Mouse (Mus musculus) gastrocnemius, adult 8-10 months (tissue): ENCODE measurements around the gene 4930563M21Rik. TPM values are rescaled to one million over a fixed set of nuclear protein-coding genes. Genes with fewer than 3 reads are reported as not detected.
"Not testable (repeated sequence)": the region's sequence is repeated elsewhere in the genome, so short reads cannot be mapped to it uniquely, and the experiment has no call there.

Source experiments
- DNase-seq, 2 experiments: peaks; one replicate each; pipeline ENCODE4 v3.0.0; 2022; ENCODE audit warnings: low spot score in 2 of 2
- total RNA-seq, 4 experiments: library from RNA; stranded (reverse); gene quantifications; 2 replicates each; pipeline ENCODE4 v1.2.4; 2022

4930563M21Rik gene
- not detected for total RNA-seq

DNA sequence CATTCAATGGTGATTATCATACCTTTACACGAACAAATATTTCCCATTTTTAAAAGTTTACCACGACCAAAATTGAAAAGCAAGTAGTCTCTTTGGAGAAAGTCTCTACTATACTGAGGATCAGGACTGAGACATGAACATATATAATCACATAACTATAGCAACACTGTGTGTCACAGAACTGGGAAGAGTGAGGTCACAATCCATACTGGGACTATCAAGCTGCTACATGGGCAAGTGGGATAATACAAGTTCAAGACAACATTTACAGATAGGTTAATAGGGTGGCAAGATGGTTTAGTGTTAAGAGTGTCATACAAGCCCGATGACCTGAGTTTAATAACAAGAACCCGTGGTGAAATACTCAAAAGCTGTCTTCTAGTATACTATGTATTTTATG lies at the start of gene 4930563M21Rik:
TSS of gene 4930563M21Rik (minus strand) at position 101 of the 400 bp plus-strand sequence.
- DNase-seq: no peak

DNA sequence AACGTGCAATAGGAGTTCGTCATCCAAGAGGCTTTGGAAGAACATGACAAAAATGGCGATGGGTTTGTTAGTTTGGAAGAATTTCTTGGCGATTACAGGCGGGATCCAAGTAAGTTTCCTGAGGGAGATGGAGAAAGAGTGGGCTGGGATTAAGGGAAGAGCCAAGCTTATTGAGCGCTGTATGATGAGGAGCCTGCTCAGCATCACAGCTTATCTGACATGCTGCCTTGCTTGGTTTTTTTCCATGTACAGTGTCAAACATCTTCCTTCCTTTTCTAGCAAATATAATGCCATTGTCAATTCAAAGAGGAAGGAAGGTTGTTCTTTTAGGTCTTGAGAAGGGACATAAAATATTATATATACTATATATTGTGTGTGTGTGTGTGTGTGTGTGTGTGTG lies 45.8 kb upstream of the 4930563M21Rik start:
- no peak for DNase-seq

DNA sequence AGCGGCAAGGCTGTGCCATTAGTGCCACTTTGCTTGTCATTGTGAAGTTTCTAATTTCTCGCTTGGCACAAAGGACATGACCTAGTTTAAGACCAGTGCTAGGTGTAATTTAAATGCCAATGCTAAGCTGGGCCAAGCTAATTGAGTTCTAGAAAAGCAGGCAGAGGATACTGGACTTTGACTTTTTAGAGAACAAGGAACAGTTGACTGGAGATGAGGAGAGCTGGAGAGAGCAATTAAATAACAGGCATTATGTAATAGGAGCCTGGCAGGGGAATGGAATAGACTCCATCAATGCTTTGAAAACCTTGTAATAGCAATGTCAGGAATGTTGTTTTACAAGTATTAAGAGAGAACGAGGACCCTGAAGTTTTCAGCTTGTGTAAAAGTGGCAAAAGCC lies 43.4 kb upstream of the 4930563M21Rik start:
- DNase-seq: no peak

DNA sequence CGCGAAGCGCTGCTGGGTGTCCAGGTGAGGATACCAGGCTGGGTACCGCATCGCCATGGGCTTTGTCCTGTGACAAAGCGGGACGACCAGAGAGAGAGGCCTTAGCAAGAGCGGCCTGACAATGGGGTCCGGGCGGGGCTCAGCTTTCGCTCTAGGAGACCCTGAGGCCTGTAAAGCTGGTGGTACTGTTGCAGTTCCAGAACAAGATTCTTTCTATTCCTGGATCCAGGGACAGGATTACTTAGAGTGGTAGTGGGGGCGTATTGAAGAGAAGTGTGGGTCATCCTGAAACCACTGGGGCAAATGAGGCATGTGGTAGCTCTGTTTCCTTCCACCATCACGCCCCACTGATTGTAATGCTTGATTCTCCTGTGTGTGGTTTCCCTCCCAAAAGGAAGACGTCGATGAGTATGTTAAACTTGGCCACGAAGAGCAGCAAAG lies 31.9 kb upstream of the 4930563M21Rik start:
- no peak for DNase-seq

DNA sequence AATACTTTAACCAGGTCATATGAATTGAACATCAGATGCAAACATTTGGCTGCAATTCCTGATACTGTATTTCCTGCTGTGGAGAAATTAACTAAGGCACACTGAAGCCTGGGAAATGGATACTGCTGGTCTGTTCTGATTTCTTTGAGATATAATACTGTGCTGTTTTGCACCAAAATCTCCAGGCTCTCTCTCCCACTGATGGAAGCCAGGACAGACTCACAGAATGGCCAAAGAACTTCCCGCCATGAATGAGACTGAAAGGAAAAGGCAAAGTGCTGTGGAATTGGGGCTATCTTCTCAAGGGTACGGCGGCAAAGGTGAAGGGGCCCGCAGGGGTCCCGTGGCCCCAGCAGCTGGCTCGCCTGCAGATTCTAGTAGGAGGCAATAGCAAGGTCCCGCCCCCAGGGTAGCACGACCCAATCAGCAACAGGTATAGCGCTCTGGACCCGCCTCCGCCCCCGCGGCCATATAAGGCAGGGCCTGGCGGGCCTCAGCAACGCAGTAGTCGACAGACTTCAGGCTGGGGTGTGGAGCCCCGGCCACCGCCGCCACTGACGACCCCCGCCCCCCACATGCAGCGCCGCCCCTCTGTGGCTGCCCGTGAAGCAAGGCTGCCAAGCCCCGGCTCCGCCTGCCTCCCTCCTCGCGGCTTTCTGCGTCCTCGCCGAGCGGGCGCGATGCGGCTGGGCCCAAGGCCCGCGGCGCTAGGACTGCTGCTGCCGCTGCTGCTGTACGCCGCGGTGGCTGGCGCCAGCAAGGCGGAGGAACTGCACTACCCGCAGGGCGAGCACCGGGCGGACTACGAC lies 31.2 kb upstream of the 4930563M21Rik start, which contains the start of gene Rcn2:
TSS of gene Rcn2 (plus strand) at position 474 of the 809 bp plus-strand sequence.
- DNase-seq: peak; percentile 94 to 95

DNA sequence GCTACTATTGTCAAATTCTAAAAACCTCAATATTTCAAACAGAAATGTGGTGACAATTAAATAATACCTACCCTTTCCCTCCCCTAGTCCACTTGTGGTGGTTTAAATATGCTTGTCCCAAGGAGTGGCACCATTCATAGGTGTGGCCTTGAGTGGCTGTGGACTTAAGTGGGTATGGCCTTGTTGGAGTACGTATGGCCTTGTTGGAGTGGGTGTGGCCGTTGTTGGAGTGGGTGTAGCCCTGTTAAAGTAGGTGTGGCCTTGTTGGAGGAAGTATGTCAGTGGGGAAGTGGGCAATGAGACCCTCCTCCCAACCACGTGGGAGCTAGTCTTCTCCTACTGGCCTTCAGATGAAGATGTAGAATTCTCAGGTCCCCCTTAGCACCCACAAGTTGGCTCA lies 21.9 kb upstream of the 4930563M21Rik start:
- DNase-seq: no peak

DNA sequence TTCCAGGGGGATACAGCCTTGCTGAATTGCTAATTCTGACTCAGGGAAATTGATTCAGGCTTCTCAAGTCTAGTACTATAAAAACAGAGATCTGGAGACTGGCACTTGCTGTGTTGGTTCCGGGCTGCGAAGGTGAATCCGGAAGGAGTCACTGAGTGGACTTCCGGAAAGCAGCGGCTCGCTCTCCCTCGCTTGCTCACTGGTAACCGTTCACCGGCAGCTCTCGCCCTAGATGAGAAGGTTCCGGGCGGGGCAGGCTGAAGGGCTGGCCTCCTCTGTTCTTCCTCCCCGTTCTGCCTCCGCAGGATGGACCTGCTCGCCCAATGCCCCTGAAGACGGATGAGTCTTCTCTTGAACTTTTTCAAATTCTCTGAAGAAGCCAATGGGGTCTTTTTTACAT lies 16.9 kb upstream of the 4930563M21Rik start:
- no peak for DNase-seq

DNA sequence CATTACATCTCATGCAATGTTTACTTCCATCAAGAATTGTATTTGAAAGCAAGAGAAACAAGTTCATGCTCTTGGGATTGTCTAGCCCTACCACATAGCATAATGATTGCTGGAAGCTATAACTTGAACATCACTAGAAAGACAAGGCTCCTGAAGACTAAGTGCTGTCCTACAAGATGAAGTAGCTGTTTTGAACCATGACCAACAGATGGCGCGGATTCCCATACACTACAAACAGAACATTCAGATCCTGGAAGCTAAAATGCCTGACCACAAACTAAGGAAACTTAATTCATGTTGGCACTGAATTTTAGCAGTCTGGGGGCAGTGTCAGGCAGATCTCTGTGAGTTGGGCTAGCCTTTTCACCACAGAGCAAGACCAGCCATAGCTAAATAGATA lies 14.4 kb upstream of the 4930563M21Rik start:
- DNase-seq: no peak

DNA sequence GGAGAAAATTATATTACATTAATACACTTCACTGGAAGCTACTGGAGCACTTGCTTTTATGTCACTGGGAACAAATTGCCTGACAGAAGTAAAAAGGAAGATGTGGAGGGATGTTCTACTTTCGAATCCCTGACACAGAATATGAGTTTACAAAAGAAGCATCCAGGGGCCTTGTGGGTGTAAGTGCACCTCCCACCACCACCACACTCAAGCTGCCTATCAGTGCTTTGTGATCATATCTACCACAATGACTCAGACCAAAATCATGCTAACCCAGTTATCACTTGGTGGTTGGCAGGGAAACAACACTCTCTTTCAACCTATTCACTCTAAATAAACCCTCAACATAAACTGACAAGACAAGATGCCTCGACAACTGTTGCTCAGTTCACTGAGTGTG lies 5.7 kb downstream of the 4930563M21Rik start:
- DNase-seq: not testable (repeated sequence)

DNA sequence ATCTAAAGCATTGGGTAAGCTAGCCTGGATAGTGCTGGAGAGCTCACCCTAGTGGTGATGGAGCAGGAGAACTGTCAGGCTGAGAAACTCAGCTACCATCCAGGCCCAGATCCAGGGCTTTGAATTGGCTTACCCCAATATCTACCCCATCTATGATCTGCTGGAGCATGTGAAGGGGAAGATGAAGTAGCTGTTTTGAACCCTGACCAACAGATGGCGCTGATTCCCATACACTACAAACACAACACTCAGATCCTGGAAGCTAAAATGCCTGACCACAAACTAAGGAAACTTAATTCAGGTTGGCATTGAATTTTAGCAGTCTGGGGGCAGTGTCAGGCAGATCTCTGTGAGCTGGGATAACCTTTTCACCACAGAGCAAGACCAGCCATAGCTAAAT lies 63.5 kb downstream of the 4930563M21Rik start:
- no peak for DNase-seq

DNA sequence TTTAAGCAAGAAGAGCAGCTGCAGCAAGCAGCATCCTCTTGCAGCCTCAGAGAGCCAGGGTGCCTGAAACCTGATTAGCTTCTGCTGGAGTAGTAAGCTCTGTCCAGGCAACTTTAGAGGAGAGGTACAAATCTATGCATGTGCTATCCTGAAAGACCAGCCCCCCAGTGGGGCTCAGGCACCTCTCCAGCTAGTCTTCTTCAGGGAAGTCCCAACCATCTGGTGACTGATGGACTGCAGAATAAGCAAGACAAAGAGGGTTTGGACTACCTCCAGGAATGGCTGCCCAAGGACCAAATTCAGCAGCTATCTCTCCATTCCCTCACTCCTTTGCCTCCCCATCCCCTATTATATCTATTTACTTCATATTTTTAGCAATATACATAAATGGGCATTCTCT lies 69.0 kb downstream of the 4930563M21Rik start:
- no peak for DNase-seq

DNA sequence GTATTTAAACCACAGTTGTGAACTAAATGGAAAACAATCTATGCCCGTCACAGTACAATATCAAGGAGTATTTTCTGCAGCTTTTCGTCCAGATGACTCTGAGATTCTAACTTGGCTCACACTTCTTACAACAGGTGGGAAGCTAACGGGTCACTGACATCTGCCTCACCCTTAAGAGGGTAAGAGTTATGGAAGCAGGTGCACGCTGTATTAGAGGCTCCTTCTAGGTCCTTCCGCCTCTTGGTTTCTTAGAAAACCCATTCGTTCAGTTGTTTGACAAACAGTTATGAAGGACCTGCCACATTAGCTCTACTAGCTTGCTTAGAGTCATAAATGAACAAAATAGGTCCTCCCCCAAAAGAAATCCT lies 71.7 kb downstream of the 4930563M21Rik start:
- no peak for DNase-seq

DNA sequence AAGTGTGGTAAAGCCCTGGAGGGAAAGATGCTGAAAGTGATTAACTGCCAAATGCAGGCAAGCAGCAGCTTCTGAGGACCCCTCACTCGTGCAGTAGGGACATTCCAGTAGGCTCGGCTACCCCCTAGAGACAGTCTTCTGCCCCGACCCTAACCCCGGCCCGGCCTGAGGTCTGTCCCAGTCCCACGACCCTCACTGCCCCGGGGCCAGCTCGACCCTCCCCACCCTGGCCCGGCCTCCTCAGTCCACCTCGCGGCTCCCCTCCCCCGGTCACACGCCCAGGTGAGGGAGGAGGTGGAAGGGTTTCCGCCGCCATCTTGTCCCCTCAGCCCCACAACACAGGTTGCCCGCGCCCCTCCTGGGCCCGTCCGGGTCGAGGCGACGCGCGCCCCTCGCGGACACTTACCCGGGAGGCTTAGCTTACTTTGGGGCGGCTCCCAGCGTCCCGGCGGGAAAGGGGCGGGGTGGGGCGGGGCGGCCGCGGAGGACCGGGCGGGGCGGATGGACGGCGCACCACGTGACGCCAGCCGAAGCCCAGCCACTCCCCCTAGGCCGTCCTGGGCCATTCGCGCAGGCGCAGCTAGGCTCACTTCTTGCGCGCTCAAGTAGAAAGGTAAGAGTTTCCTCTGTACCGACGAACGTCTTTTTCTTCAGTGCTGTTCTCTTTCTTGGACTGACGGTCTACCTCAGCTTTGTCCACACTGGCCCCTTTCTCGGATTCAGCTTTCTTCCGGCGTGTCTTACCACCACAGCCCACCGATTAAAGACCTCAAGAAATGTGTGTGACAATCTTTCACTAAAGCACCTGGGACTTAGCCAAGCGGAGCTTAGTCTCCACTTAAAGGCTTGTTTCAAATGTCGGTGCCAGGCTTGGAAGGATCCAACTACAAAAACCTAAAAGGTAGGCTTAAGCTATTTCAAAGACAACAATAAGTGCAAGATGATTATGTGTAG lies 72.4 kb downstream of the 4930563M21Rik start, which contains the start of gene Scaper:
TSS of gene Scaper (minus strand) at position 456 of the 954 bp plus-strand sequence.
- DNase-seq: peak; percentile 73 to 87

DNA sequence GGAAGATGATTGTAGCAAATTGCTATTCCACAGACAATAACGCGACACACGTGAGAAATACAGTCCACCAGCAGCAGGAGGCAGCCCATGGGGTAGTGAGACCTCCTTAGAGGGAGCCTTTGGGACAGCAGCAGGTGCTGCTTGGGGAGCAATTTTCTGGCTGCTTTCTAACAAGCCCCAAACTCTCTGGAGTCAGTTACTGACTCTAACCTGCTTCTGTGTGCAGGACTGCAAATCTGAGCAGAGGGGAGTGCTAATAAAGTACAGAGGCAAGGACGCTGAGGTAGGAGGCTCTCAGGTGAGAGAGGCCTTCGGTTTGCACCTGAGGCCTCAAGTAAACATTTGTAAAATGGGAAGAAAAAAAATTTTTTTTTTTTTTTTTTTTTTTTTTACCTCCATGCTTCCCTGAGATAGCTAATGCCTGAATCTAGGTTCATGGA lies 73.1 kb downstream of the 4930563M21Rik start:
- DNase-seq: no peak

DNA sequence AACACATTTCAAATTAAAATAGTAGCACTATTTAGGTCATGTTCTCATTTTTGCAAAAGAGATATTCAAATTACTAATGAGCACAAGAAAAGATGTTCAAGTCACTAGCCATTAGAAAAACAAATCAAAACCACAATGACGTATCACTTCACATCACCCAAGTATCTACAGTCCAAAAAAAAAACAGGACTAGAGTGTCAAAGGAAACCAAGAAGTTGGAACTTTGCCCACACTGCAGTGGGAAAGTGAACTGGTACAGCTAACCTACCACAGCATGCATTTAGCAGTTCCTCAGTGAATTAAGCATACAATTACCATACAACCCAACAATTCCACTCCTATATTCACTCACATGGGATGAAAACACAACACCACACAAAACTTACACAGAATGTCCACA lies 77.9 kb downstream of the 4930563M21Rik start:
- DNase-seq: no peak

DNA sequence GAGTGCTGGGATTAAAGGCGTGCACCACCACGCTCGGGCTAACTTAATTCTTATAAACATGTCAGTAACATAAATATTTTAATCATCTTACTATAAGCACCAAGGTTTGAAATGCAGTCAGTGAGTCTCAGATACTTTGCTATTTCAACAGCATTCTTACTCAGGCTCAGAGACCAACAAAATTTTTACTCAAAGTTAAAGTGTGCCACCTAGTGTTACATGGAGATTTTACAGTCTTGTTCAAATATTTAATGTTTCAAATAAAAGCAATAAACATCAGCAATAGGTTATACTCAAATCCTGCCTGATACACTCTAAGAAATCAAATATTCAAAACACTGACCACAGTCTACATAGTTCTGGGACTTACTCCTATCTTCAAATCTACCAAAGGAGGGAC lies 91.8 kb downstream of the 4930563M21Rik start:
- no peak for DNase-seq

DNA sequence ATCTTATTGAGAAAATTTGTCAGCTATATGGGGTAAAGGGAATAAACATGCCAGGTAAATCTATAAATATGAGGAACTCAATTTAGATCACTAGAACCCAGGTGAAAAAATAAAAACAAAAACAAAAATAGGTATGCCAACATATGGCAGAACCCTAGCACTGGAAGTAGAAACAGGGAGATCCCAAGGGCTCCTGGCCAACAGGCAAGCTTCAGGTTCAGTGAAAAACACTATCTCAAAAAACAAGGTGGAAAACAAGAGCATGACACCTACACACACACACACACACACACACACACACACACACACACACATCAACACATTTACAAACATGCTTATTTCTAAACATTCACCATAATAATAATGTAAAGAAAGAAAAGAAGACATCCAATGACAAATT lies 93.6 kb downstream of the 4930563M21Rik start:
- no peak for DNase-seq

Other genes starting within 250 kb of the 4930563M21Rik start
- gene Scaper, start 72.4 kb downstream of the 4930563M21Rik start, total RNA-seq: 1 to 10 TPM; 8.0 to 9.3 (median 8.8) TPM
- 10 to 100 TPM; 19.0 to 21.3 (median 19.6) TPM for gene Rcn2, start 31.3 kb upstream of the 4930563M21Rik start, total RNA-seq
- gene Pstpip1, start 79.4 kb upstream of the 4930563M21Rik start, total RNA-seq: under 1 TPM; 0.17 to 0.83 (median 0.32) TPM
- 100 to 1,000 TPM; 105 to 114 (median 107) TPM for gene Tspan3, start 154.9 kb upstream of the 4930563M21Rik start, total RNA-seq